Mouse (Mus musculus): ENCODE measurements at regions not wholly inside any gene's neighbourhood (a gene's known extent, or its start where the extent isn't known, plus 50 kb on each side); places are given as distances from the start of the nearest gene placed in this dataset.
"Not testable (repeated sequence)": the region's sequence is repeated elsewhere in the genome, so short reads cannot be mapped to it uniquely, and the experiment has no call there.

GRCm38 (mm10) chr6:67954570-67954969 lies 419.0 kb upstream of the Tacstd2 start:
- H3K27me3 ChIP-seq (ENCODE audit: control insufficient read depth, insufficient read depth, low read length); DNase-seq; H3K27ac ChIP-seq (ENCODE audit: insufficient read depth, low read length); H3K4me1 ChIP-seq (ENCODE audit: control insufficient read depth, insufficient read depth, low read length); H3K4me3 ChIP-seq (replicated peaks; ENCODE audit: insufficient read depth, low read depth, low read length): not testable (repeated sequence)

GRCm38 (mm10) chr6:67931499-67931898 lies 395.9 kb upstream of the Tacstd2 start:
- H3K27ac ChIP-seq (ENCODE audit: insufficient read depth, low read length); H3K27me3 ChIP-seq (ENCODE audit: control insufficient read depth, insufficient read depth, low read length); H3K4me1 ChIP-seq (ENCODE audit: control insufficient read depth, insufficient read depth, low read length); H3K4me3 ChIP-seq (replicated peaks; ENCODE audit: insufficient read depth, low read depth, low read length); DNase-seq: not testable (repeated sequence)
- 52% methylated on average over 8 of the region's 8 CpGs for WGBS

DNA sequence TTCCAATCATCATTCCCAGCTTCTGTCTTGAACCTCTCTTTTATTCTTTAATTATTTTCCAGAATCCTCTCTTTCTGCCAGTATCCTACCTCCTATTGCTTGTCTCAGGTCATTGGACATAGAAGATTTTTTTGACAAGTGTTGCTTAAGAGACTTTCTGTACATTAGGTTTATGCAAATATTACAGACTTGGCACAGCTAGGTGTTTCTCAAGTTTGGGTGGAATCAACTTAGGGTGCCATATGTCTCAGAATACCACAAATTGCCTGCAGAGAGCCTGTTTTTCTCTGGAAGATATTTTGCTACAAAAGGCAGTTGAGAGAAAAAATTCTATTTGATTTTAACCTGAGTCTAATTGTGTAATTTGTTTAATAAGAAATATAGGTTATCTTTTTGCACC lies 386.9 kb upstream of the Tacstd2 start:
- Histone ChIP-seq H3K4me3 (replicated peaks; ENCODE audit: insufficient read depth, low read depth, low read length) (no peak overlapping the region), H3K27me3 (ENCODE audit: control insufficient read depth, insufficient read depth, low read length) (no peaks in the 10 kb centered on the region), H3K4me1 (ENCODE audit: control insufficient read depth, insufficient read depth, low read length) (no peaks in the 10 kb centered on the region), H3K27ac (ENCODE audit: insufficient read depth, low read length) (no peak overlapping the region)
- DNase-seq, result no peak
- no peak for TF ChIP-seq CTCF (IDR thresholded peaks at IDR 0.05; ENCODE audit: borderline replicate concordance, insufficient read depth, low read depth, low read length)
- TF ChIP-seq POLR2A (IDR thresholded peaks at IDR 0.05; ENCODE audit: borderline replicate concordance, insufficient read depth, low read length), result no peak

DNA sequence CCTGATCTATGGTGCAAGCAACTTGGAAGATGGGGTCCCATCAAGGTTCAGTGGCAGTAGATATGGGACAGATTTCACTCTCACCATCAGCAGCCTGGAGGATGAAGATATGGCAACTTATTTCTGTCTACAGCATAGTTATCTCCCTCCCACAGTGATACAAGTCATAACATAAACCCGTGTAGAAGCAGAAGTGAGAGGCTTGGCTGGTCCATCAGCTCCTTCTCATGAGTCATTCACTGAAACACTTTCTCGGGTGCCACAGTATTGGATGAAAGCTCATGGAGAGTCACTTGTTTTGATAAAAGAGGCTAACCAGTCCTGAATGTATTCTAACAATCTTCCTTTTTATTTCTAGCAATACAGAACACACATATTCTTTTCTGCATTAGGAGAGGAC lies 378.3 kb upstream of the Tacstd2 start:
- H3K27ac ChIP-seq (ENCODE audit: insufficient read depth, low read length), result no peak overlapping the region
- no peaks in the 10 kb centered on the region for H3K4me1 ChIP-seq (ENCODE audit: control insufficient read depth, insufficient read depth, low read length)
- H3K27me3 ChIP-seq (ENCODE audit: control insufficient read depth, insufficient read depth, low read length), result no peaks in the 10 kb centered on the region
- TF ChIP-seq POLR2A (IDR thresholded peaks at IDR 0.05; ENCODE audit: borderline replicate concordance, insufficient read depth, low read length), result no peak
- no peak for TF ChIP-seq CTCF (IDR thresholded peaks at IDR 0.05; ENCODE audit: borderline replicate concordance, insufficient read depth, low read depth, low read length)
- no peak overlapping the region for H3K4me3 ChIP-seq (replicated peaks; ENCODE audit: insufficient read depth, low read depth, low read length)
- DNase-seq, result no peak
- WGBS, result 63% methylated on average over 2 of the region's 2 CpGs

GRCm38 (mm10) chr6:67913309-67913708 lies 377.7 kb upstream of the Tacstd2 start:
- 52% methylated on average over 3 of the region's 3 CpGs for WGBS
- no peaks in the 10 kb centered on the region for H3K27me3 ChIP-seq (ENCODE audit: control insufficient read depth, insufficient read depth, low read length)
- H3K4me3 ChIP-seq (replicated peaks; ENCODE audit: insufficient read depth, low read depth, low read length), result no peak overlapping the region
- H3K27ac ChIP-seq (ENCODE audit: insufficient read depth, low read length), result no peak overlapping the region
- H3K4me1 ChIP-seq (ENCODE audit: control insufficient read depth, insufficient read depth, low read length), result no peaks in the 10 kb centered on the region
- no peak for DNase-seq
- TF ChIP-seq CTCF (IDR thresholded peaks at IDR 0.05; ENCODE audit: borderline replicate concordance, insufficient read depth, low read depth, low read length), result no peak
- TF ChIP-seq POLR2A (IDR thresholded peaks at IDR 0.05; ENCODE audit: borderline replicate concordance, insufficient read depth, low read length), result no peak

DNA sequence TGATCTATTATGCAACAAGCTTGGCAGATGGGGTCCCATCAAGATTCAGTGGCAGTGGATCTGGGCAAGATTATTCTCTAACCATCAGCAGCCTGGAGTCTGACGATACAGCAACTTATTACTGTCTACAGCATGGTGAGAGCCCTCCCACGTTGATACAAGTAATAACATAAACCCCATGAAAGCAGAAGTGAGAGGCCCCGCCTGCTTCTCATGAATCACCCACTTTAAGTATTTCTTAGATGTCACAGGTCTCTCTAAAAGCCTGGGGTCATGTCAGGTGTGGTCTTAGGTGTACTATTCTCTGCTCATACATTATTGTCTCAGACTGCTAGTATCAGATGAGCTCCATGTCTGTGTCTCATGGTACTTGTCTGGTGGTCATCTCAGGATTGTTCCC lies 360.9 kb upstream of the Tacstd2 start:
- Histone ChIP-seq H3K27ac (ENCODE audit: insufficient read depth, low read length) (no peak overlapping the region), H3K4me3 (replicated peaks; ENCODE audit: insufficient read depth, low read depth, low read length) (no peak overlapping the region), H3K4me1 (ENCODE audit: control insufficient read depth, insufficient read depth, low read length) (no peaks in the 10 kb centered on the region), H3K27me3 (ENCODE audit: control insufficient read depth, insufficient read depth, low read length) (no peaks in the 10 kb centered on the region)
- WGBS, result 70% methylated on average over 3 of the region's 3 CpGs
- DNase-seq, result no peak
- TF ChIP-seq CTCF (IDR thresholded peaks at IDR 0.05; ENCODE audit: borderline replicate concordance, insufficient read depth, low read depth, low read length), result no peak
- TF ChIP-seq POLR2A (IDR thresholded peaks at IDR 0.05; ENCODE audit: borderline replicate concordance, insufficient read depth, low read length), result no peak

- Histone ChIP-seq H3K4me3 (replicated peaks; ENCODE audit: insufficient read depth, low read depth, low read length) (no peak overlapping the region), H3K4me1 (ENCODE audit: control insufficient read depth, insufficient read depth, low read length) (no peaks in the 10 kb centered on the region), H3K27me3 (ENCODE audit: control insufficient read depth, insufficient read depth, low read length) (no peaks in the 10 kb centered on the region), H3K27ac (ENCODE audit: insufficient read depth, low read length) (no peak overlapping the region)
- DNase-seq, result no peak
- 91% methylated on average over 2 of the region's 2 CpGs for WGBS
- no peak for TF ChIP-seq CTCF (IDR thresholded peaks at IDR 0.05; ENCODE audit: borderline replicate concordance, insufficient read depth, low read depth, low read length)
- no peak for TF ChIP-seq POLR2A (IDR thresholded peaks at IDR 0.05; ENCODE audit: borderline replicate concordance, insufficient read depth, low read length)
Observed at GRCm38 (mm10) chr6:67895858-67896257, 360.3 kb upstream of the Tacstd2 start.

GRCm38 (mm10) chr6:67887586-67887985 lies 352.0 kb upstream of the Tacstd2 start:
- TF ChIP-seq POLR2A (IDR thresholded peaks at IDR 0.05; ENCODE audit: borderline replicate concordance, insufficient read depth, low read length), result no peak
- TF ChIP-seq CTCF (IDR thresholded peaks at IDR 0.05; ENCODE audit: borderline replicate concordance, insufficient read depth, low read depth, low read length), result no peak
- H3K4me3 ChIP-seq (replicated peaks; ENCODE audit: insufficient read depth, low read depth, low read length), result no peak overlapping the region
- H3K27ac ChIP-seq (ENCODE audit: insufficient read depth, low read length), result no peak overlapping the region
- no peaks in the 10 kb centered on the region for H3K4me1 ChIP-seq (ENCODE audit: control insufficient read depth, insufficient read depth, low read length)
- DNase-seq, result no peak
- 55% methylated on average over 2 of the region's 2 CpGs for WGBS
- H3K27me3 ChIP-seq (ENCODE audit: control insufficient read depth, insufficient read depth, low read length), result no peaks in the 10 kb centered on the region

GRCm38 (mm10) chr6:67884893-67885292 lies 349.3 kb upstream of the Tacstd2 start:
- H3K27ac ChIP-seq (ENCODE audit: insufficient read depth, low read length), result no peak overlapping the region
- no peak for DNase-seq
- no peaks in the 10 kb centered on the region for H3K27me3 ChIP-seq (ENCODE audit: control insufficient read depth, insufficient read depth, low read length)
- no peak overlapping the region for H3K4me3 ChIP-seq (replicated peaks; ENCODE audit: insufficient read depth, low read depth, low read length)
- 79% methylated on average over 5 of the region's 5 CpGs for WGBS
- H3K4me1 ChIP-seq (ENCODE audit: control insufficient read depth, insufficient read depth, low read length), result no peaks in the 10 kb centered on the region
- TF ChIP-seq POLR2A (IDR thresholded peaks at IDR 0.05; ENCODE audit: borderline replicate concordance, insufficient read depth, low read length), result no peak
- no peak for TF ChIP-seq CTCF (IDR thresholded peaks at IDR 0.05; ENCODE audit: borderline replicate concordance, insufficient read depth, low read depth, low read length)

DNA sequence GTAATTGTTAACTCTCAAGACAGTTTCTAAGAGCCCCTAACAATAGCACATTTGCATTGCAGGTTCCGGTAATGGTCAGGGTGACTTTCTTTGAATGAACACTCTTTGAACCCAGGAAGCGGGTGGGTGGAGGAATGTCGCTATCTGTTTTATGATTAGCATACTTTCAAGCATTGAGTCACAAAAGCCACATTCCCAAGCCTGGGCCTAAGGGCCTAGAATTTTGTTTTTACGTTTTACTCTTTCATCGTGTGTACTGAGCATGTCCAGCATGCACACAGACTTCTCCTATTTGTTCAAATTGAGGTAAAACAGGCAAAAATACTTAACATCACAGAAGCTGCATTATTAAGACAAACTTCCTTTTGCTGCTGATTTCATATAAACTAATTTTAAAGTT lies 345.9 kb upstream of the Tacstd2 start:
- 84% methylated on average over 5 of the region's 5 CpGs for WGBS
- not testable (repeated sequence) for DNase-seq; H3K4me3 ChIP-seq (replicated peaks; ENCODE audit: insufficient read depth, low read depth, low read length); H3K27me3 ChIP-seq (ENCODE audit: control insufficient read depth, insufficient read depth, low read length); H3K27ac ChIP-seq (ENCODE audit: insufficient read depth, low read length); H3K4me1 ChIP-seq (ENCODE audit: control insufficient read depth, insufficient read depth, low read length)

DNA sequence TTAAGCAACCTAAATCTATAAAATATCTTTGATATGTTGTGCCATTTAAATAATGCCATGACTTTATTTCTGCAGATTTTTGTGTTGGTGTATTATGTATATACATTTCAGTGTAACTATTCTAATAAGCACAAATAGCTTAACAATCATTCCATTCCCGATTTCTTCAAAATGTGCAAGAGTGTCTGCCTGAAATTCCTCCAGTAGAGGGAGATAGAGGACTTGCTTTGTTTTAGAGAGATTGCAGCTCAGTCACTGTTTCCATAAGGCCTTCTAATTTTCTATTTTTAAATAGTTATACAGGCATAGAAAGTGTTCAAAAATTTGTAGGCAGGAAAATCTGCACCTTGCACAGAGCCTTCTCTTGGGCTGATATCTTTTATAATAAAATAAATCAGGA lies 322.3 kb upstream of the Tacstd2 start:
- not testable (repeated sequence) for H3K27ac ChIP-seq (ENCODE audit: insufficient read depth, low read length); DNase-seq
- 31% methylated on average over 1 of the region's 1 CpGs for WGBS

DNA sequence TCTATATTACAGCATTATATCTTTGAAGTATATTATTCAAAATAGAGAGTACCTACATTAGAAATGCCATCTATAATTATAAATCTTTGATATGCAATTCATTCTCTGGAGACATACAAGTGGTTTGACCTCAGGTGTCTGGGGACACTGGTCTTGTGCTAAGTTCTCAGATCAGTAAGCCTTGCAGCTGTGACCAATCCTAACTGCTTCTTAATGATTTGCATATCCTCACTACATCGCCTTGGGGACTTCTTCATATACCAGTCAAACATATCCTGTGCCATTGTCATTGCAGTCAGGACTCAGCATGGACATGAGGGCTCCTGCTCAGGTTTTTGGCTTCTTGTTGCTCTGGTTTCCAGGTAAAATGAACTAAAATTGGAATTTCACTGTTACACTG lies 303.9 kb upstream of the Tacstd2 start:
- WGBS, result 76% methylated on average over 1 of the region's 1 CpGs
- not testable (repeated sequence) for DNase-seq; H3K27me3 ChIP-seq (ENCODE audit: control insufficient read depth, insufficient read depth, low read length); H3K4me3 ChIP-seq (replicated peaks; ENCODE audit: insufficient read depth, low read depth, low read length); H3K4me1 ChIP-seq (ENCODE audit: control insufficient read depth, insufficient read depth, low read length); H3K27ac ChIP-seq (ENCODE audit: insufficient read depth, low read length)

More for the DNA sequence above, 322.3 kb upstream of the Tacstd2 start:
- H3K4me1 ChIP-seq (ENCODE audit: control insufficient read depth, insufficient read depth, low read length); H3K4me3 ChIP-seq (replicated peaks; ENCODE audit: insufficient read depth, low read depth, low read length); H3K27me3 ChIP-seq (ENCODE audit: control insufficient read depth, insufficient read depth, low read length): not testable (repeated sequence)
